Mouse (Mus musculus): ENCODE data around the gene Chchd6.

Gene Chchd6

DNA sequence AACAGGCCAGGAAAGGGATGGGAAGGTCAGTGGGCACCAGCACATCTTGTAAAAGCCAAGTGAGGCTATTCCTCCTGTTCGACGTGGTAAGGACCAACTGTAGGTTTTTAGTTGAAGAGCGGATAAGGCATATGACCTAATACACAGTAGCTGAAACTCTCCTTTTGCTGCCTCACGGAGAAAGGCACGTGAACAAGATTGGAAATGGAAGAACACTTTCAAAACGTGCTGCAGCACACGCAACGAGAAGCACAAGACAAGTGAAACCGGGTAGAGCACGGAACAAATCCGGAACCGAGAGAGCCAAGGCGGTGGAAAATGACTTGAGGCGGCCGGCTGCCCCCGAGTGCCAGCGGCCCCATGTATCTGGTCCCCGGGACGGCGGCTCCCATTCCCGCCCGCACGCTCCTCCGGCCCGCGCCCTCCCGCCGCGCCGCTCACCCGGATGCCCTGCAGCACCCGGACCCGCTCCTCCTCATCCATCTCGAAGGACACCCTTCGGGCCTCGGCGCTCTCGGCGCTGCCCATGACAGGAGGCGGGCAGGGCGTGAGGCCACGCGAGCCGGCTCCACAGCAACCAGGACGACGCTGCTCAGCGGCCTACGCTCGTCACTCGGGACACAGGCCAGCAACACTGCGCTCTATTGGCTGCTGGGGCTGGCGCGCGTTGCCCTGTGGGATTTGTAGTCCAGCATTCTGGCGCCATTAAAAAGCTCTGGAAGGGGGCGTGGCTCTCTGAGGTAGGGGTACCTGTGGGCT lies at the start of gene Chchd6:
TSS of gene Chchd6 (minus strand) at position 635 of the 759 bp plus-strand sequence.
- peak; percentile 94 for DNase-seq (ENCODE audit: low read depth, low spot score)

DNA sequence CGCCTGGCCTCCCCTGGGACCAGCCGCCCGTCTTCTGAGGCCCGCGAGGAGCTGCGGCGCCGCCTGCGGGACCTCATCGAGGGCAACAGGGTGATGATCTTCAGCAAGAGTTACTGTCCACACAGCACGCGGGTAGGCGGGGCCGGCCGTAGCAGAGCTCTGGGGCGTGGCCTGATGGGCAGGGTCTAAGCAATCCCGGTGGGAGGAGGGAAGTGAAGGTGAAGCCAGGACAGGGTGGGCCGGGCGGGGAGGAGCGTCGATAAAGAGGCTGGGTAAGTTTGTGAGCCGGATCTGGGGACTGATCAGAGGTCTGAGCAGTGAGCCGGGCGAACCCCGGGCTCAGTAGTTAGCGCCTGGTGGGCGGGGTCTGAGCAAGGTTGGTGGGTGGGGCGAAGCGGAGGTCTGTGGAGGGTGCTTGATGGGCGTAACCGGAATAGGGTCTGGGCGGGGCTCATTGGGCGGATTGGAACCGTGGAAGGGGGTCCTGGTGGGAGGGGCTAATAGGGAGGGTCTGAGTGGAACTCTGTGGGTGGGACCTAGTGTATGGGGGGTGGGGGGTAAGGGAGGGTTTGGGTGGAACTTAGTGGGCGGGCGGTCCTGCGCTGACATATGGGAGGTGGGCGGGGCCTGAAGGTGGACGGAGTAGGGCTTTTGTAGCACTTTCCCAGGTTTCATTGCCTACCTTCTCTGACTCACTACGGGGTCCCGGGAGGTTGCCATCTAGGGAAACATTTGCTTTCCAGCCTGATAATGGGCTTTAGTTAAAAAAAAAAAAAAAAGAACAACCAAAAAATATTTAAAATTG lies 49.0 kb upstream of the Chchd6 start:
- DNase-seq (ENCODE audit: low read depth, low spot score): peak; percentile 97

- DNase-seq (ENCODE audit: low read depth, low spot score): peak; percentile 85
These were observed 48.4 kb upstream of the Chchd6 start, which contains the start of gene Txnrd3 for GRCm38 (mm10) chr6:89643798-89644270. Txnrd3 (plus strand) TSS chr6:89643988.

DNA sequence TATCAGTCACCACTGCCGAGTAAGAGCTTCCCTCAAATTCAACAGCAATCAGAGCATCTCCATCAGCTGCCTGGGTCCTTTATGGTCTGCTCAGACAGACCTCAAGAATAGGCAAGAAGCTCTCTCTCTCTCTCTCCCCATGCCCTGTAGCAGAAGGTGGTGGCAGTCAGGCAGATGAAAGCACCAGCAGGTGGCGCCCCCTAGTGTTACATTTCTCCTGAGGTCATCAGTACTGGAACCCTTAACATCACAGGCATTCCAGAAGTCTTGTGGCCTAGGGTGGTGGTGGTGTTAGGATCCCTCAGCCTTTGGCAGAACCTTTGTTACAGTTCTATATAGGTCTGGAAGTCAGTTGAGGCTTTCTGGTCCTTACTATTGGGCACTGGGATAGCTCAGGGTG lies 43.6 kb upstream of the Chchd6 start:
- DNase-seq (ENCODE audit: low read depth, low spot score): peak; percentile 64

DNA sequence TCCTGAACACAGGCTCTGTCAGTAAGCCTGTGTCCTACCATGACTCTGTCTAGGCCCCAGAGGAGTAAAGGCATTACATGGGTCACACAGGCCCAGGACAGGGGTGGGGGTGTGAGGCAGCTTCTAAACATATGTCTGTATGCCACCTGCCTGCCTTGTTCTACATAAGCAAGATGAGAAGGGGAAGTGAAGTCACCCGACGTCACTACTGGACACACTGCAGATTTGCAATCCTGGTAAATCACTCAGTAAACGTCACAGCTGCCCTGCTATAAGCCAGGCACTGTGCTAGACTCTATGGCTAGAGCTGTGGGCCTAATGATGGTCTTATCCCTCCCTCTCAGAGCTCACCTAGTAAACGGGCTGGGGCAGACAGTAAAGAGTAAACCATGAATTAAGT lies 42.5 kb upstream of the Chchd6 start:
- DNase-seq (ENCODE audit: low read depth, low spot score): no peak

GRCm38 (mm10) chr6:89634400-89634799 lies 38.9 kb upstream of the Chchd6 start:
- peak; percentile 15 for DNase-seq (ENCODE audit: low read depth, low spot score)

DNA sequence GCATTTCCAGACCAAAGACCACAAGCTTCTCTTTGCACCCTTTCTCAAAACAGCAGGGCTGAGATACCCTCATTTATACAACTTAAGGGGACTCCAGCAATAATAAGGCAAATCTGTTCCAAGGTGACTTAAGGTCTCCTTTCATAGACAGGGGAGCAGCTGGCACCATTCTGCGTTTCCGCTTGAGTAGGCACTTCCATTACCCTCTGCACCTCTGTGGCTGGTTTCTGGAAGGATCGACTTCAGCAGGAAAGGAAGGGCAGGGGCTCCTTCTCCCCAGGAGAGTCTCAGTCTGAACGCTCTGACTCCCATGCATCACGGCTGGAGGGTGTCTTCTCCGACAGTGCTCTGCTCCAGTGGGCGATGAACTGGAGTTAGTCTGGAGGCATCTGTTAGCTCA lies 37.7 kb upstream of the Chchd6 start:
- DNase-seq (ENCODE audit: low read depth, low spot score): no peak

GRCm38 (mm10) chr6:89631809-89632562 lies 36.5 kb upstream of the Chchd6 start:
- peak; percentile 87 for DNase-seq (ENCODE audit: low read depth, low spot score)

- DNase-seq (ENCODE audit: low read depth, low spot score): no peak
These were observed 32.8 kb upstream of the Chchd6 start for GRCm38 (mm10) chr6:89628045-89628785.

GRCm38 (mm10) chr6:89622647-89623046 lies 27.2 kb upstream of the Chchd6 start:
- DNase-seq (ENCODE audit: low read depth, low spot score): peak; percentile 84

DNA sequence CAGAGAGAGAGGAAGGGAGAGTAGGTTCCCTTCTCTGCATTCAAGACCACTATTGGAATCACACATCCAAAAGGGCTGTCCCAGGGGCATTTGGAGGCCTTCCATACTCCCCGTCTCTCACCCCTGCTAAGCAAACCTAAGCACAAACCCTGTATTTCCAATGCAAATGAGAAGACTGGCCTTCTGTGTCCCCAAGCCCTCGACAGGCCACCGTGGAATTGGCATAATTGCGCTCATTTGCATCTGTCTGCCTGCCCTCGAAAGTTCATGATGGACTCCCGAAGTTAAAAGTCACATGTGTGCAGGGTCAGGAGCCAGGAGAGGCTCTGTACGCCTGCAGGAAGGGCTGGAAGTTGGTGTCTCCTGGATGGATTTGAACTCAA lies 19.9 kb upstream of the Chchd6 start:
- no peak for DNase-seq (ENCODE audit: low read depth, low spot score)

DNA sequence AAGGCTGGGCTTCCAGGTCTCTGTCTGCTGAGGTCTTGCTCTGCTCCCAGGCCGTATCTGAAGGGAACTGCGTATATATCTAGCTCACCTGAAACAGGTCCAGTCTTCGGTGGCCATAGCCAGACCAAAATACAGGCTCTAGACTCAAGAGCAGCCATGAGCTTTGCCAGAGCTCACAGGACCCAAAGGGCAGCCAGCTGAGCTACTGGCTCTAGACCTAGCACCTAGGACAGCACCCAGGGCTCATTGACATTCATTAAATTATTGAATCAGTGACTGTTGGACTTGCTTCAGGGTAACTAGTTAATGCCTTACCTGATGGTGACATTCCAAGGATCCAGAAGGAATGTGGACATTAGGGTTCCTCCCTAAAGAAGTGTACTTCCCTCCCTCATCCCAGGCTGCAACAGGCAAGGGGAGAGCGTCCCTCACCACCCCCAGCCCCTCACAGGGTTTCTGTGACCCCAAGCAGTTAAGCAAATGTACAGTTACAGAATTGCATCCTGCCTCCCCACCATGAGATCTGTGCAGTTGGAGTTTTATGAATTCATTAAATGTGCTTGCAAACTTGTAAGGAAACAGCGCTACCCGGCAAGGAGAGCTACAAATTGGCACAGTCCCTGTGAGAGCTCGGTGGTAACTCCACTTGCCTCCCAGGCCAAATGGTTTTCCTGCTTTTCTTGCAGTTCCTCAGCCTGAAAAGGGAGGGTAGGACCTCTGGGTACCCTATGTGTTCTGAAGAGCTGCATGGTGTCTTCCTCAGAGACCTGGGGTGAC lies 19.3 kb upstream of the Chchd6 start:
- peak; percentile 32 for DNase-seq (ENCODE audit: low read depth, low spot score)

DNA sequence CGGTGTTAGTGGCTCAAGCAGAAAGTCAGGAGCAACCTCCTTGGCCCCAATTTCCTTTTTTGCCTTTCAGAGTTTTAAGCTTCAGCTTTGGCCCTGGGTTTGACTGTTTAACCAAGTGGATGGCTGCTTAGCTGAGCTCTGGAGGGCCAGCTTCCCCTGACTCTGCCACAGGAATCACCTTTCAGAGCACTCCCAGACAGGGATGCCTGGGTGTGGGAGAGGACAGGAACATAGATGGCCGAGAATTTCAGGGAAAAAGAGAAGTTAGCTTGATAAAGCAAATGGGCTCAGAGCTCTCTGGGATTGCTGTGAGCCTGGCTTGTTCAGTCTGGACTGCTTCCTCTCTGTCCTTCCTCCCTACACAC lies 18.6 kb upstream of the Chchd6 start:
- no peak for DNase-seq (ENCODE audit: low read depth, low spot score)

DNA sequence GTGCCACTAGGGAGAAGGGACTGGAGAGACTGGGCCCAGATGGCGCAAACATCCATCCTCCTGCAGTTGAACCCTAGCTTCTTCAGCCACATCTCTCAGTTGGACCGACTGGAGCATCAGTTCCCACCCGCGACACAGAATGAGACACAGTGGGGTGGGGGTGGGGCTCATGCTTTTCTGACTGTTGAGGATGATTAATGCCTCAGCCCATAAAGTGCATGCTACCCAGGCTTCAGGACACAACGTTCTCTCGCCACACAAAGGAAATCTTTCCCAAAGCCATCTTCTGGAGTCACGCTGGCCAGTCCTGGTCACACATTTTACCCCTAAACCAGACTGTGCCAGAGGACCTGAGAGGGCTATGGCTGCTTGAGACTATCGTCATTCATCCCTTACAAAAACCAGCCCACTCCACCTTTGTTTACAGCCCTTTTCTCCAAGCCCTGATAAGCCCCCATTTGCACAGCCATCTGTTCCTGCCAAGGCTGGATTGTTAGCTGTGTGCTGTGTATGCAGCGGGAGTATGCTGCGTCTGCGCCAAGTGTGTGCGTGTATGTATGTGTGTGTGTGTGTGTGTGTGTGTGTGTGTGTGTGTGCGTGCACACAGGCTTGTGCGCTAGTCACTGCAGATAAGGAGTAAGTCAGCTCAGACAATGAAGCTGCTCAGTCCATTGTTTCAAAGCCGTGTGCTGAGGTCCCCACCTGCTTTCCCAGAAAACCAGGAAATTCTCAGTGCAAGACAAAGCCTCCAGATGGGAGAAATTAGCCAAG lies 18.1 kb upstream of the Chchd6 start:
- peak; percentile 14 for DNase-seq (ENCODE audit: low read depth, low spot score)

- peak; percentile 44 for DNase-seq (ENCODE audit: low read depth, low spot score)
These were observed 12.5 kb upstream of the Chchd6 start for GRCm38 (mm10) chr6:89607999-89608398.

DNA sequence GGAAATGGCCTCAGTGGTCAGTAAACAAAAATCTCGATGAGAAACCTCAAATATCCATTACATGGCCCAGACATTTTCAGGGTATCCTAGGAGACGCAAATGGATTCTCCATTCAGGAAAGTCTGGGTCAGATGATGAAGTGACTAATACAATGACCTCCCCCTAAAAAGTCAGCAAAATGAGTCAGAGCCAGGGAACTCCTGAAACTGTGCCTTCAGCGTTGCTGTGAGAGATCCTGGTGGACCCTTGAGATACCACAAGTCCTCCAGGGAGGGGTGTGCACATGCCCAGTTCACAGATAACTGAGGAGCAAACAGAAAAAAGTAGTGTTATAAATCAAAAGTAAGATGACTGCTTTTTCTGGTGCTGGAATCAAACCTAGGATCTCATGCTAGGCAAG lies 10.6 kb upstream of the Chchd6 start:
- DNase-seq (ENCODE audit: low read depth, low spot score): no peak

GRCm38 (mm10) chr6:89596510-89596909 lies 1.1 kb upstream of the Chchd6 start:
- no peak for DNase-seq (ENCODE audit: low read depth, low spot score)

DNA sequence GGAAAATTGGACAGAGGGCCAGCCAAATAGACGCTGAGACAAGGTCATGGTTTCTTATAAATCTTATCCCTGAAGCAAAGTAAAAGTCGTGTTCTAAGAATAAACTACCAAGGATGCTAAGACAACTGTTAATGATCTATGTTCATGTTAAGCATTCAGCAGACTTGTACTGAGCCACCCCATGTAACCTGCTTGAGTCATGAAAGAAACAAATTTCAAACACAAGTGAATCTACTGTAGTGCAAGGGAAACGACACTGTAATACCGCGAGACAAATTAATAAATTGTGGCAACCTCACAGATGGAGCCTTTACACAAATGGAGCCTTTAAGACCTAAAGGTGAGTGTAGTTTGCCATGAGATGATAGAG lies 310 bp upstream of the Chchd6 start:
- DNase-seq (ENCODE audit: low read depth, low spot score): no peak

DNA sequence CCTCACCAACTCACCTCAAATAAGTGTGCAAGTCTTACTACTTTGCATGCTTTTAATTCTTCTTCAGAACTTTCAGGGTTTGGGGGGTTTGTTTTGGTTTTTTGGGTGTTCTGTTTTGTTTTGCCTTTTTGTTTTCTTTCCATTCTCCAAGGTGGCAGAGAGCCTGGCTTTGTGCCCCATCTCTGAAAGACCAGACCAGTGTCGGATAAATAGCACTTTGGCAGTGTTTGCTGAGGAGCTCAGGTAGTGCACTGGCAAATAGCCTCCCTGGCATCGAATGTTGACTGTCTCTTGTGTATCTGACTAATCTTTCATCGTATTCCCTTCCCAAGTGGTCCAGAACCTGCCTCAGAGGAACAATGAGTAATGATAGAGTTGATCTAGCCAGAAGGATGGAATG lies 3.4 kb downstream of the Chchd6 start:
- no peak for DNase-seq (ENCODE audit: low read depth, low spot score)

- DNase-seq (ENCODE audit: low read depth, low spot score): no peak
These were observed 3.9 kb downstream of the Chchd6 start for GRCm38 (mm10) chr6:89591531-89591930.
